Mouse (Mus musculus): ENCODE results near the gene Slc8a2. TPM values are rescaled to one million over a fixed set of nuclear protein-coding genes. Genes with fewer than 3 reads are reported as not detected.

The Slc8a2 gene
- polyA plus RNA-seq, 1 experiment from 2014 or later: 0.28 TPM

DNA sequence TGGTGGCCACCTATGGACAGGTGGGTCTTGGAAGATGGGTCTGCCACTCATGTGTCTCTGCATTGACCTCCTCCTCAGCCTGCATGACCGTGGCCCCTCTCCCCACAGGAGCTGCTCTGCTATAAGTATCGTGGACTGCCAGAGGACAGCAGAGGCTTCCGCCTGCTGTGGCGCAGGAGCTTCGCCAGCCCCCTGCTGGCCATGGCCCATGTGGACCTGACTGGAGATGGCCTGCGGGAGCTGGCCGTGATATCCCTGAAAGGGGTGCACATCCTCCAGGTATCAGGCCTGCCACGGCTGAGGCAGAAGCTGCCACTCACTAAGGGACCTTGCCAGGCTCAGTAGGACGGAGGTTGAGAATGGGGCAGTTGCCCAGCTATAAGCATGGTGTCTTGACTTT is 3.8 kb upstream of the Slc8a2 start:
- Histone ChIP-seq H3K9ac (no peak overlapping the region), H3K9me3 (replicated peaks) (no peaks in the 10 kb centered on the region), H3K27me3 (replicated peaks) (peaks cover 1% of the 10 kb centered on the region), H3K36me3 (peaks cover 27% of the 10 kb centered on the region), H3K27ac (ENCODE audit: poor library complexity, severe bottlenecking) (no peak overlapping the region), H3K4me2 (no peak overlapping the region), H3K4me1 (replicated peaks) (peaks cover 25% of the 10 kb centered on the region), H3K4me3 (no peak overlapping the region)
- no peak for ATAC-seq (ENCODE audit: insufficient number of reproducible peaks, low FRiP score)
- WGBS: 74% methylated on average over 9 of the region's 9 CpGs

DNA sequence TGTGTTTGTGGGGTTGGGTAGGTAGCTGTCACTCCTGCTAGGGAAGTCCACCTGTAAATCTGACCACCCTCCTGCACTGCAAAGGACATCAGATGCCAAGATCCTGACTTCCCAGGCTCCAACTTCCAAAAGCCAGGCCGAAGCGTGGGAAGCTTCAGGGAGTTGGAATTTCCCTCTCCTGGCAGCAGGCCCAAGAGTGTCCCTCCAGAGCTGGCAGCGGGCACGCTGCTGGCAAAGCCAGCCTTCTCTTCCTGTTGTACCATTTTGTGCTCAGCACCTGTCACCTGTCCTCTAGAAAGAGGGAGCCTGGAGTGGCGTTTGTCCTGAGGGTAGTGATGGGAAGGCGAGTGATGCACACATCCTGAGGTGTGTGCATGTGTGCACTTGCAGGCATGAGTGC is 1.3 kb upstream of the Slc8a2 start:
- 77% methylated on average over 6 of the region's 6 CpGs for WGBS
- Histone ChIP-seq H3K9me3 (replicated peaks) (no peaks in the 10 kb centered on the region), H3K27me3 (replicated peaks) (peaks cover 25% of the 10 kb centered on the region), H3K4me3 (no peak overlapping the region), H3K27ac (ENCODE audit: poor library complexity, severe bottlenecking) (no peak overlapping the region), H3K36me3 (peaks cover 27% of the 10 kb centered on the region), H3K9ac (no peak overlapping the region), H3K4me2 (0 out of 2 replicates have a peak overlapping the region, but pooled peaks have one; percentile 86), H3K4me1 (replicated peaks) (peaks cover 36% of the 10 kb centered on the region)
- ATAC-seq (ENCODE audit: insufficient number of reproducible peaks, low FRiP score): no peak

- H3K27ac ChIP-seq (ENCODE audit: poor library complexity, severe bottlenecking): peak overlapping the region; percentile 87
- ATAC-seq (ENCODE audit: insufficient number of reproducible peaks, low FRiP score): no peak
- 56% methylated on average over 5 of the region's 5 CpGs for WGBS
Measured at GRCm38 (mm10) chr7:16128899-16129298, 727 bp upstream of the Slc8a2 start.

DNA sequence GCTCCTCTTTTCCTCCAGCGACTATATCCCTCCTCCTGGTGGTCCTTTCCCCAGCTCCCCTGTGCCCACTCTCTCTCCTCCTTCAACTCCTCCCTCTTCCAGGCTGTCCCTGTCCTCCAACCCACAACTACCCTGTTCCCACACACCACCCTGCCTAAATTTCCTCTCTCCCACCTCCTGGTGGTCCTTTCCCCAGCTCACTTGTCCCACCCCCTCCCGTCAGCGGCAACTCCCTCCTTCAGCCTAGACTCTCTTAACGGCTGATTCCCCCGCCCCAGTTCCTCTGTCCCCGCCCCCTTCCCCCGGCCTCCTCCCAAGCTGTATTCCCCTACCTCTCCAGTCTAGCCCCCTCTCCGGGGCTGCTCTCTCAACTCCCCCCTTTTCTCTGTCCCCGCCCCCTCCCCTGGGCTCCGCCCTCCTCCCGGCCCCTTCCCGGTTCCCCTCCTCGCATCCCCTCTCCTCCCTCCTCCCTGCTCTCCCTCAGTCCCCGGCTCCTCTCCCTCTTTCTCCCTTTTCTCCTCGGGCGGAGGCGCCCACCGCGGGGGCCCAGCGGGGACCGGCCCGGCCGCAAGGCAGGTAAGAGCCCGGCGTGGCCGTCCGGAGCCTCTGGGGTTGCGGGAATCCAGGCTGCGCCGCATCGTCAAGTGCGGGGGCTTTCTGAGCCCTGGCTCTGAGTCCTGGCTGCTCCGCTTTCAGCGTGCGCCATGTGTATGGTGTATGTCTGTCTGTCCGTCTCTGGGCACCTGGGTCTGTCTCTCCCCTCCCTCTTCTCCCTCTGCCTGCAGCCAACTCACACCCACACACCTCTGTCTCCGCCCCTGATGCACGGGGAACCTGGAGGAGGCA is 443 bp downstream of the Slc8a2 start:
- 2% methylated on average over 35 of the region's 38 CpGs for WGBS
- ATAC-seq (ENCODE audit: insufficient number of reproducible peaks, low FRiP score): peak; percentile 76

More at GRCm38 (mm10) chr7:16128899-16129298, 727 bp upstream of the Slc8a2 start:
- Histone ChIP-seq H3K36me3 (peaks cover 27% of the 10 kb centered on the region), H3K4me1 (replicated peaks) (peaks cover 36% of the 10 kb centered on the region), H3K27me3 (replicated peaks) (peaks cover 25% of the 10 kb centered on the region), H3K4me2 (peak overlapping the region; percentile 86), H3K9ac (no peak overlapping the region), H3K9me3 (replicated peaks) (no peaks in the 10 kb centered on the region), H3K4me3 (peak overlapping the region; percentile 59)

DNA sequence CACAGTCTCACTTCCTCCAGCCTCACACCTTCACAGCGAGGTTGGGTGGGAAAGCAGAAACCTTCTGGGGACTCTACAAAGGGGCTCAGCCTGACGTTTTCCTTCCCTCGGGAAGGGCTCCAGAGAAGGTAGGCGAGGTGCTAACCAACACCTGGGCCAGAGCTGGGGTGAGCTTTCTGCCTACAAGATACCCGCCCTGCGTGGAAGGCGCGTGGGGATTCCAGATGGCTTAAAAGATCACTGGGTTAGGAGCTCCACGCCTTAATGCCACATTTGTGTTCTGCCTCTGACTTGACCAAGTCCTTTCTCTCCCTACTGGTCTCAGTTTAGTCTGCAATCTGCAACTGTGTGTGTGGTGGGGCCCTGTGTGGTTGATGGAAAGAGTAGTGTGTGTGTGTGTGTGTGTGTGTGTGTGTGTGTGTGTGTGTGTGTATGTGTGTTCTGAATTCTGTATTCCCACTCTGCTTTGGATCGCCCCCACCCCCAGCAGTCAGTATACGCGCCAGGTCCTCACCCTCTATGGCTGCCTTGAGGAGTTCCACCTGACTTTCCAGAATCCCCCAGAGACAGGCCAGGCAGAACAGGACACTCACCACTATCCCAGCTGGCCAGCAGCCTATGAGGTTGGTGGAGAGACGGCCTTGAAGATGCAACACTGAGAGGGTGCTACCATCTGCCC is 1.5 kb downstream of the Slc8a2 start:
- Histone ChIP-seq H3K4me2 (peak overlapping the region; percentile 86), H3K4me3 (peak overlapping the region; percentile 59), H3K4me1 (replicated peaks) (peaks cover 36% of the 10 kb centered on the region), H3K27me3 (replicated peaks) (peaks cover 29% of the 10 kb centered on the region), H3K36me3 (peaks cover 12% of the 10 kb centered on the region), H3K9me3 (replicated peaks) (no peaks in the 10 kb centered on the region), H3K27ac (ENCODE audit: poor library complexity, severe bottlenecking) (no peak overlapping the region), H3K9ac (no peak overlapping the region)
- 38% methylated on average over 13 of the region's 13 CpGs for WGBS
- ATAC-seq (ENCODE audit: insufficient number of reproducible peaks, low FRiP score): no peak

More for the DNA sequence above, 443 bp downstream of the Slc8a2 start:
- Histone ChIP-seq H3K4me2 (peak overlapping the region; percentile 86), H3K36me3 (peaks cover 22% of the 10 kb centered on the region), H3K27ac (ENCODE audit: poor library complexity, severe bottlenecking) (peak overlapping the region; percentile 87), H3K9me3 (replicated peaks) (no peaks in the 10 kb centered on the region), H3K27me3 (replicated peaks) (peaks cover 29% of the 10 kb centered on the region), H3K4me3 (peak overlapping the region; percentile 59), H3K4me1 (replicated peaks) (peaks cover 36% of the 10 kb centered on the region), H3K9ac (peak overlapping the region; percentile 74)

GRCm38 (mm10) chr7:16132161-16132581 is 2.5 kb downstream of the Slc8a2 start:
- 15% methylated on average over 7 of the region's 7 CpGs for WGBS
- no peak for ATAC-seq (ENCODE audit: insufficient number of reproducible peaks, low FRiP score)
- peaks cover 5% of the 10 kb centered on the region for H3K36me3 ChIP-seq
- H3K4me2 ChIP-seq: no peak overlapping the region
- H3K9ac ChIP-seq: no peak overlapping the region
- H3K4me3 ChIP-seq: no peak overlapping the region
- no peak overlapping the region for H3K27ac ChIP-seq (ENCODE audit: poor library complexity, severe bottlenecking)
- peaks cover 29% of the 10 kb centered on the region for H3K27me3 ChIP-seq (replicated peaks)
- peaks cover 36% of the 10 kb centered on the region for H3K4me1 ChIP-seq (replicated peaks)
- no peaks in the 10 kb centered on the region for H3K9me3 ChIP-seq (replicated peaks)

- Histone ChIP-seq H3K36me3 (0 out of 2 replicates have a peak, but pooled peaks cover 3% of the 10 kb centered on the region), H3K4me1 (replicated peaks) (peaks cover 36% of the 10 kb centered on the region), H3K9me3 (replicated peaks) (no peaks in the 10 kb centered on the region), H3K4me3 (no peak overlapping the region), H3K27me3 (replicated peaks) (peaks cover 29% of the 10 kb centered on the region), H3K4me2 (no peak overlapping the region), H3K27ac (ENCODE audit: poor library complexity, severe bottlenecking) (no peak overlapping the region), H3K9ac (no peak overlapping the region)
- WGBS: 56% methylated on average over 3 of the region's 3 CpGs
- ATAC-seq (ENCODE audit: insufficient number of reproducible peaks, low FRiP score): no peak
Measured at GRCm38 (mm10) chr7:16132926-16133325, 3.3 kb downstream of the Slc8a2 start.

- ATAC-seq (ENCODE audit: insufficient number of reproducible peaks, low FRiP score): no peak
- H3K4me1 ChIP-seq (replicated peaks): peaks cover 32% of the 10 kb centered on the region
- H3K9ac ChIP-seq: no peak overlapping the region
- 88% methylated on average over 9 of the region's 9 CpGs for WGBS
- no peak overlapping the region for H3K4me3 ChIP-seq
- H3K27me3 ChIP-seq (replicated peaks): peaks cover 29% of the 10 kb centered on the region
- H3K4me2 ChIP-seq: no peak overlapping the region
- no peak overlapping the region for H3K27ac ChIP-seq (ENCODE audit: poor library complexity, severe bottlenecking)
- 0 out of 2 replicates have a peak, but pooled peaks cover 3% of the 10 kb centered on the region for H3K36me3 ChIP-seq
- no peaks in the 10 kb centered on the region for H3K9me3 ChIP-seq (replicated peaks)
Measured at GRCm38 (mm10) chr7:16133691-16134090, 4.1 kb downstream of the Slc8a2 start.

- H3K4me2 ChIP-seq: no peak overlapping the region
- no peak overlapping the region for H3K27ac ChIP-seq (ENCODE audit: poor library complexity, severe bottlenecking)
- H3K9me3 ChIP-seq (replicated peaks): no peaks in the 10 kb centered on the region
- H3K36me3 ChIP-seq: 0 out of 2 replicates have a peak, but pooled peaks cover 3% of the 10 kb centered on the region
- no peak for ATAC-seq (ENCODE audit: insufficient number of reproducible peaks, low FRiP score)
- no peak overlapping the region for H3K9ac ChIP-seq
- H3K4me1 ChIP-seq (replicated peaks): peaks cover 20% of the 10 kb centered on the region
- 75% methylated on average over 7 of the region's 7 CpGs for WGBS
- peaks cover 29% of the 10 kb centered on the region for H3K27me3 ChIP-seq (replicated peaks)
- no peak overlapping the region for H3K4me3 ChIP-seq
Measured at GRCm38 (mm10) chr7:16134951-16135392, 5.3 kb downstream of the Slc8a2 start.

DNA sequence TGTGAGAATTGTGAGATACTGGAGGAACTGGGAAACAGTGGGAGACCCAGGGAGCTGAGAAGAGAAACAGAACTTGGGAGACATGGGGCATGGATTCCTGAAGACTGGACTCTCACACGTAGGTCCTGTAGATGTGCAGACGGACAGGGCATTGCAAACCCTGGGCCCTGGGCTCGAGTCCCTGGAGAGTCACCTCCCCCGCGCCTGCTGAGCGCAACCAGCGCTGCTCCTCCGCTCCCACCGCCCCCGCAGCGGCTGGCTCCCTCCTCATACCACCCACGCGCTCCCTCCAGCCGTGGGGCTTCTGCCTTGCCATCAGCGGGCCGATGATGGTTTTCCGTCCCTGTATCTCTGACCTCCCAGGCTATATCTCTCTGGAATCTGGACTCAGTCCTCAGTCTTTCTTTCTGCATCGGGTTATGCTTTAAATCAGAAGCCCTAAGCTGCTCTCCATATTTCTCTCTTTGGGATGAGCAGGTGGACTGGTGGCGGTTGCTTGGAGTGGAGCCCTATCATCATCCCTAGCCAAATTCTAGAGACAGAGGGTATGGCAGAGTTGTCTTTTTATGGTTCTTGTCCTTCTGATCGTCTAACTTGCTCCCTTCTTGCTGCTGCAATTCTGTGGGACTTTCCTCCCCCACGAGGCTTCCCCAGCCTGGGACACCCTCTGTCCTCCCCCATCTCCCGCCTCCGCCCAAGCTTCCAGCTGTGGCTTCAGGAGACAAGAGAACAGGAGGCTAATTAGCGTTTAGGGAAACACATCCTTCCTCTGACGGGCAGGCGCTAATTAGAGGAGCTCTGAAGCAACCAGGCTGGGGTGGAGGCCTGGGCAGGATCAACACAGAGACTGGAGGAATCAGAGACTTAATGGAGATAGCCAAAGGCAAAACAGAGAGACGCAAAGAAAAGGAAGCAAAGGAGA is 17.1 kb downstream of the Slc8a2 start:
- H3K27me3 ChIP-seq (replicated peaks): peaks cover 40% of the 10 kb centered on the region
- no peak overlapping the region for H3K27ac ChIP-seq (ENCODE audit: poor library complexity, severe bottlenecking)
- H3K4me2 ChIP-seq: no peak overlapping the region
- no peak for ATAC-seq (ENCODE audit: insufficient number of reproducible peaks, low FRiP score)
- H3K9ac ChIP-seq: no peak overlapping the region
- H3K4me3 ChIP-seq: no peak overlapping the region
- H3K9me3 ChIP-seq (replicated peaks): no peaks in the 10 kb centered on the region
- H3K4me1 ChIP-seq (replicated peaks): no peaks in the 10 kb centered on the region
- H3K36me3 ChIP-seq: no peaks in the 10 kb centered on the region; the same call in 1 of the 2 replicates
- WGBS: 31% methylated on average over 27 of the region's 27 CpGs

All from heart, embryonic 12.5 days (tissue).